Mouse (Mus musculus) yolk sac, embryonic 10.5 days (tissue): Measurements from ENCODE around the gene Psen1.

Experiments used
- DNase-seq: peaks from one replicate; pipeline ENCODE4 v3.0.0-alpha.2; 2017; ENCODE audit warnings: low spot score

Gene Psen1

GRCm38 (mm10) chr12:83687934-83688315 lies at the start of gene Psen1:
Gene Psen1 (plus strand): TSS chr12:83688152.
- DNase-seq = peak; percentile 95

GRCm38 (mm10) chr12:83641233-83641632 lies 46.7 kb upstream of the Psen1 start:
- no peak for DNase-seq

- no peak for DNase-seq
Measured at GRCm38 (mm10) chr12:83643116-83643515, 44.8 kb upstream of the Psen1 start.

- DNase-seq = no peak
Measured at GRCm38 (mm10) chr12:83650346-83650745, 37.6 kb upstream of the Psen1 start.

- no peak for DNase-seq
Measured at GRCm38 (mm10) chr12:83651414-83651813, 36.5 kb upstream of the Psen1 start.

GRCm38 (mm10) chr12:83685466-83685865 lies 2.5 kb upstream of the Psen1 start:
- no peak for DNase-seq

- peak; percentile 38 for DNase-seq
Measured at GRCm38 (mm10) chr12:83686575-83687350, 1.2 kb upstream of the Psen1 start.

- DNase-seq = no peak
Measured at GRCm38 (mm10) chr12:83688316-83689086, 549 bp downstream of the Psen1 start.

- no peak for DNase-seq
Measured at GRCm38 (mm10) chr12:83689087-83689432, 1.1 kb downstream of the Psen1 start.

- no peak for DNase-seq
Measured at GRCm38 (mm10) chr12:83694011-83694410, 6.1 kb downstream of the Psen1 start.

GRCm38 (mm10) chr12:83694669-83695068 lies 6.7 kb downstream of the Psen1 start:
- no peak for DNase-seq

GRCm38 (mm10) chr12:83698637-83699036 lies 10.7 kb downstream of the Psen1 start:
- no peak for DNase-seq

- no peak for DNase-seq
Measured at GRCm38 (mm10) chr12:83701608-83702007, 13.7 kb downstream of the Psen1 start.

- DNase-seq = no peak
Measured at GRCm38 (mm10) chr12:83702796-83703195, 14.8 kb downstream of the Psen1 start.

- no peak for DNase-seq
Measured at GRCm38 (mm10) chr12:83706951-83707350, 19.0 kb downstream of the Psen1 start.

GRCm38 (mm10) chr12:83708160-83709092 lies 20.5 kb downstream of the Psen1 start:
- DNase-seq = peak; percentile 62

GRCm38 (mm10) chr12:83709934-83710333 lies 22.0 kb downstream of the Psen1 start:
- DNase-seq = no peak

- no peak for DNase-seq
Measured at GRCm38 (mm10) chr12:83713749-83714148, 25.8 kb downstream of the Psen1 start.

GRCm38 (mm10) chr12:83716416-83717184 lies 28.6 kb downstream of the Psen1 start:
- DNase-seq = no peak

GRCm38 (mm10) chr12:83719431-83719830 lies 31.5 kb downstream of the Psen1 start:
- DNase-seq = no peak

GRCm38 (mm10) chr12:83721281-83721680 lies 33.3 kb downstream of the Psen1 start:
- DNase-seq = no peak

- no peak for DNase-seq
Measured at GRCm38 (mm10) chr12:83723037-83723436, 35.1 kb downstream of the Psen1 start.
